Mouse (Mus musculus) C2C12 (cell line): Measurements from ENCODE around the gene Nyap2.

Experiments
- CEBPB ChIP-seq: IDR thresholded peaks from one replicate; pipeline ENCODE4 v1.6.1; 2011; ENCODE audit warnings: low read depth, mild to moderate bottlenecking, control low read depth, moderate library complexity
- CTCF ChIP-seq: IDR thresholded peaks from one replicate; pipeline ENCODE4 v1.5.1; 2011; ENCODE audit not compliant: control insufficient read depth, insufficient read depth, insufficient read length
- MAX ChIP-seq: IDR thresholded peaks from one replicate; pipeline ENCODE4 v1.6.1; 2011; ENCODE audit warnings: mild to moderate bottlenecking, control low read depth
- MYOD1 ChIP-seq: IDR thresholded peaks from one replicate; pipeline ENCODE4 v1.6.1; 2011; ENCODE audit warnings: low read depth; ENCODE audit not compliant: control insufficient read depth, insufficient read length
- MYOG ChIP-seq: IDR thresholded peaks from one replicate; pipeline ENCODE4 v1.6.1; 2011; ENCODE audit not compliant: control insufficient read depth, insufficient read length; ENCODE audit errors: extremely low read depth
- USF1 ChIP-seq: IDR thresholded peaks from one replicate; pipeline ENCODE4 v1.6.1; 2011; ENCODE audit warnings: low read depth, mild to moderate bottlenecking, control low read depth, moderate library complexity

DNA sequence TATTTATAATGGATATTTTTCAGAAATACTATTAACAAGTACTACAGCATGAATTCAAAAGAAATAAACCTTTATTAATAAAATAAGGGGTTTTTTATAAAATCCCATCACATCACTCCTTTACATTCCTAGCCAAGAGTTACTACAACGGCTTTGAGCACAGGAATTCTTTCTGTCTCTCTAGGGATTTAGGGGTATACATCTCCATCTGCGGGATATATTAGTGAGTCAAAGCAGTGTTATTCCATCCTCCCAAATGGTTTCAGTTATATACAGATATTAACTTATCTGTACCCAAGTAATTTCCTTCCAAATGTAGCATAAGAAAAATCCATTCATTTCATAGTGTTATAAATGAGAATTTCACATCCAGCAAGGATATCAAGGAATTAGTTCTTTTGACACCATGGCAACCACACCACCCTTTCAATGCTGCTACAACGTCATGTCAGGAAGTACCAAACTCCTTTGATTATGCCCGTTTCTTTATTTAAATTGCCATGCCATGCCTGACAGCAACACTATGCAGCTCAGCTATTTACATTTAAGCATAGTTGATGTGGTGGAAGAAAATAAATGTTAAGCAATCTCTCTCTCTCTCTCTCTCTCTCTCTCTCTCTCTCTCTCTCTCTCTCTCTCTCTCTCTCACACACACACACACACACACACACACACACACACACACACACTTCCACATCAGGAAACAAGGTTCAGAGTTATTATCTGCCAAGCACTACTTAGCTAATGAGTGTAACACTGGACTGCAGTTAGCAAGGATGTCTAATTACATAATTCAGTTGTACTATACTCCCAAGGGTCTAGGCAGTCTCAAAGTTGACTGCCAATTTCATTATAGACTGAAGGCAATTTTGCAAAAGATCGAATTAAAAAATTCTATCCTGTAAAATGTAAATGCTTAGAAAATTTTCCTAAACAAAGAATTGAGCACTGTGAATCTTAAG lies 33.6 kb upstream of the Nyap2 start:
- TF ChIP-seq CTCF (no peak), MAX (no peak), CEBPB (no peak), MYOD1 (no peak), MYOG (no peak), USF1 (no peak)
